Mouse (Mus musculus) liver, embryonic 16.5 days (tissue): Measurements from ENCODE around the gene Ddo. TPM values are rescaled to one million over a fixed set of nuclear protein-coding genes. Genes with fewer than 3 reads are reported as not detected.

ENCODE experiments used
- ATAC-seq: fragments of 200-750 bp; cut with Nextera tagmentation; 2 replicates; pipeline ENCODE4 v1.8.0; 2017; ENCODE audit warnings: low read depth, mild to moderate bottlenecking, moderate number of reproducible peaks, moderate library complexity
- H3K27ac ChIP-seq: fragments of 300-500 bp; sonication (generic); 2 replicates; pipeline ENCODE4 v1.5.1; 2014; ENCODE audit warnings: mild to moderate bottlenecking, low read length
- H3K27me3 ChIP-seq: fragments of 300-500 bp; sonication (generic); 2 replicates; pipeline ENCODE4 v1.6.1; 2014; ENCODE audit warnings: low read depth, low read length, mixed read lengths; ENCODE audit not compliant: control insufficient read depth, insufficient read depth
- H3K36me3 ChIP-seq: fragments of 300-500 bp; sonication (generic); 2 replicates; pipeline ENCODE4 v1.6.1; 2014; ENCODE audit warnings: mild to moderate bottlenecking; ENCODE audit not compliant: control insufficient read depth, insufficient read depth
- H3K4me1 ChIP-seq: fragments of 300-500 bp; sonication (generic); 2 replicates; pipeline ENCODE4 v1.6.1; 2014; ENCODE audit warnings: low read depth, low read length, mixed read lengths; ENCODE audit not compliant: control insufficient read depth
- H3K4me2 ChIP-seq: fragments of 300-500 bp; sonication (generic); 2 replicates; pipeline ENCODE4 v1.6.1; 2014; ENCODE audit warnings: low read depth, low read length, mixed read lengths
- H3K4me3 ChIP-seq: fragments of 300-500 bp; sonication (generic); 2 replicates; pipeline ENCODE4 v1.5.1; 2014; ENCODE audit warnings: low read depth, mild to moderate bottlenecking, low read length
- H3K9ac ChIP-seq: fragments of 300-500 bp; sonication (generic); 2 replicates; pipeline ENCODE4 v1.6.1; 2014; ENCODE audit warnings: low read depth, low read length
- H3K9me3 ChIP-seq: fragments of 300-500 bp; sonication (generic); replicated peaks from 2 replicates; pipeline ENCODE4 v1.6.1; 2016; ENCODE audit warnings: low read length; ENCODE audit not compliant: control insufficient read depth
- WGBS: fragments of 180-500 bp; shearing (Covaris S2); extraction: QIAGEN DNeasy Blood & Tissue Kit; methylation state at CpG from one replicate; pipeline ENCODE4 v1.1.7; 2014; ENCODE audit not compliant: insufficient replicate concordance; 5-methylcytosine and 5-hydroxymethylcytosine counted together
- polyA plus RNA-seq: library from polyadenylated mRNA; unstranded; fragments of >200 nt; fragmentation: Nextera tagmentation; extraction: Ambion mirVana; gene quantifications from 2 replicates; pipeline ENCODE4 v1.2.1, GENCODE M21; 2015

Gene Ddo
- polyA plus RNA-seq, 1 experiment from 2014 or later, result 0.13 TPM

GRCm38 (mm10) chr10:40645346-40645745 is 15.5 kb downstream of the Ddo start:
- H3K4me1 ChIP-seq, result no peaks in the 10 kb centered on the region
- H3K4me2 ChIP-seq, result no peak overlapping the region
- H3K9me3 ChIP-seq, result no peaks in the 10 kb centered on the region
- no peak overlapping the region for H3K4me3 ChIP-seq
- H3K36me3 ChIP-seq, result no peaks in the 10 kb centered on the region
- ATAC-seq, result no peak
- H3K27ac ChIP-seq, result no peak overlapping the region
- H3K27me3 ChIP-seq, result no peaks in the 10 kb centered on the region
- no peak overlapping the region for H3K9ac ChIP-seq
- WGBS, result 54% methylated on average over 1 of the region's 1 CpGs

- Histone ChIP-seq H3K4me1 (no peaks in the 10 kb centered on the region), H3K4me3 (no peak overlapping the region), H3K9ac (no peak overlapping the region), H3K36me3 (no peaks in the 10 kb centered on the region), H3K9me3 (no peaks in the 10 kb centered on the region), H3K27me3 (no peaks in the 10 kb centered on the region), H3K4me2 (no peak overlapping the region), H3K27ac (no peak overlapping the region)
- ATAC-seq, result no peak
- 69% methylated on average over 12 of the region's 12 CpGs for WGBS
Measured at GRCm38 (mm10) chr10:40648776-40649175, 19.0 kb downstream of the Ddo start.

DNA sequence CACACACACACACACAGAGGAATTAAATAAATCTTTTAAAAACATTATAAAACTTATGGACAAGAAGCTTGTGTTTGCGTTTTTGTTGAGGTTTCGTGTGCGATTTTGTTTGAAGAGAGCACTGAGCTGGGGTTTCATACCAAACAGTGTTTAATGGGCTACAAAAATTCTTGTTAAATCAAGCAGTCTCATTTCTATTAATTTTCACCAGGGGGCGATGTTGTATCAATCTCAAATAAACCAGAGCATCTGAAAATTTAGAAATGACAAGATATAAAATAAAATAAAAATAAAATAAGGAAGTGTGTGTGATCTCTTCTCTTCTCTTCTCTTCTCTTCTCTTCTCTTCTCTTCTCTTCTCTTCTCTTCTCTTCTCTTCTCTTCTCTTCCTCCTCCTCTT is 19.8 kb downstream of the Ddo start:
- H3K4me2 ChIP-seq, result no peak overlapping the region
- H3K4me3 ChIP-seq, result no peak overlapping the region
- H3K27me3 ChIP-seq, result no peaks in the 10 kb centered on the region
- WGBS, result 20% methylated on average over 4 of the region's 4 CpGs
- no peak overlapping the region for H3K27ac ChIP-seq
- H3K9ac ChIP-seq, result no peak overlapping the region
- no peaks in the 10 kb centered on the region for H3K36me3 ChIP-seq
- no peaks in the 10 kb centered on the region for H3K4me1 ChIP-seq
- no peak for ATAC-seq
- no peaks in the 10 kb centered on the region for H3K9me3 ChIP-seq

- no peaks in the 10 kb centered on the region for H3K27me3 ChIP-seq
- H3K4me1 ChIP-seq, result no peaks in the 10 kb centered on the region
- no peak overlapping the region for H3K9ac ChIP-seq
- ATAC-seq, result no peak
- 51% methylated on average over 2 of the region's 2 CpGs for WGBS
- no peak overlapping the region for H3K4me2 ChIP-seq
- H3K27ac ChIP-seq, result no peak overlapping the region
- no peaks in the 10 kb centered on the region for H3K36me3 ChIP-seq
- no peak overlapping the region for H3K4me3 ChIP-seq
- no peaks in the 10 kb centered on the region for H3K9me3 ChIP-seq
Measured at GRCm38 (mm10) chr10:40651676-40652075, 21.9 kb downstream of the Ddo start.

DNA sequence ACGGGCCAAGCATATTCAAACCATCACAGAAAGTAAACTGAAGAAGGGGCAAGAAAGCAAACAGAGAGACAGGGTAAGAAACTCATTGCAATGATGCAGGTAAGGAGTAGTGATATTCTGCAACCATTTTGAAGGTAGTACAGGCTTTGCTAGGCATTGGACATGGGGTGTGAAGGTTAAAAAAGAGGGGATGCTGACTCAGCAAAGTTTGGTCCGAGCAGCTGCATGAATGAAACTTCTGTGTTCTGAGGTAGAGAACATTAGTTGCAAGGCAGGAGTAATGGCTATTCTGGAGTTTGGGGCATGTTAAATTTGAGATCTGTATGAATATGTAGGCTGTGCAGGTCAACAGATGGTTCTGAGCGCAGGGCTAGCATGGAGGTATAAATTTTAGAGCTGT is 35.5 kb downstream of the Ddo start:
- WGBS, result 56% methylated on average over 3 of the region's 3 CpGs
- Histone ChIP-seq H3K9me3 (no peaks in the 10 kb centered on the region), H3K27ac (no peak overlapping the region), H3K4me3 (no peak overlapping the region), H3K36me3 (no peaks in the 10 kb centered on the region), H3K4me2 (no peak overlapping the region), H3K4me1 (no peaks in the 10 kb centered on the region), H3K9ac (no peak overlapping the region), H3K27me3 (no peaks in the 10 kb centered on the region)
- no peak for ATAC-seq

DNA sequence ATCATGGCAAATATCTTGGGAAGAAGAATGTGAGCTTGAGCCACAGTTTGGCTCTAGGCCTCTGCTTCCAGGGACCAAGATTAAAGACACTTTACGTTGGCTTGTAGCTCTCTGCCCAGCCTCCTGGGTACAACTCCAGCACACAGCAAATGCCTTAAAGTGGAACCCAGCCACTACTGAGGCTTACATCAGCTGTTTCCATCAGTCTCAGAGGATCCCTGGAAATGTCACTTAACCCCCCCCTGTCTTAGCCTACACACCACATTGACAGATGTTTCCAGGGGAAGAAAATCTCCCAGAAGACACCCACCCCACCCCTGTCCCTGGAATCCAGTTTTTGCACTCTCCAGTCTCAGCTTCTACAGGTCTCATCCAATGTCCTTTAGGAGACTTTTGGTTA is 37.1 kb downstream of the Ddo start:
- Histone ChIP-seq H3K9me3 (no peaks in the 10 kb centered on the region), H3K36me3 (no peaks in the 10 kb centered on the region), H3K4me1 (no peaks in the 10 kb centered on the region), H3K27me3 (no peaks in the 10 kb centered on the region), H3K4me2 (no peak overlapping the region), H3K4me3 (no peak overlapping the region), H3K27ac (no peak overlapping the region), H3K9ac (no peak overlapping the region)
- 67% methylated on average over 1 of the region's 1 CpGs for WGBS
- no peak for ATAC-seq

DNA sequence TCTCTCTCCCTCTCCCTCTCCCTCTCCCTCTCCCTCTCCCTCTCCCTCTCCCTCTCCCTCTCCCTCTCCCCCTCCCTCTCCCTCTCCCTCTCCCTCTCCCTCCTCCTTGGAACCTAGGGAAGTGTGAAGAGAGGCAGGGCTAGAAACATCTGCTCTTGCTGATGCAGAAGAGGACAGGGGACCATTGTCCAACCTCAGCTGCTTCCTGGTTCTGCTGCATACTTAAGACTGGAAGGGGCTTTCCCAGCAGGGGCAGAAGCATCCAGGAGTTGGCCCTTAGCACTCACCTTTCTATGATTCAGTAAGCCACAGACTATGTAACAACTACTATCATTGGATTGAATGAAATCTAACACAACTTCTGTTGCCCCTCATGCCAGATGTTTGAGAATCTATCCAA is 38.8 kb downstream of the Ddo start:
- H3K4me1 ChIP-seq, result no peaks in the 10 kb centered on the region
- H3K27ac ChIP-seq, result no peak overlapping the region
- H3K9me3 ChIP-seq, result no peaks in the 10 kb centered on the region
- H3K36me3 ChIP-seq, result no peaks in the 10 kb centered on the region
- H3K4me3 ChIP-seq, result no peak overlapping the region
- H3K4me2 ChIP-seq, result no peak overlapping the region
- no peaks in the 10 kb centered on the region for H3K27me3 ChIP-seq
- ATAC-seq, result no peak
- no peak overlapping the region for H3K9ac ChIP-seq

DNA sequence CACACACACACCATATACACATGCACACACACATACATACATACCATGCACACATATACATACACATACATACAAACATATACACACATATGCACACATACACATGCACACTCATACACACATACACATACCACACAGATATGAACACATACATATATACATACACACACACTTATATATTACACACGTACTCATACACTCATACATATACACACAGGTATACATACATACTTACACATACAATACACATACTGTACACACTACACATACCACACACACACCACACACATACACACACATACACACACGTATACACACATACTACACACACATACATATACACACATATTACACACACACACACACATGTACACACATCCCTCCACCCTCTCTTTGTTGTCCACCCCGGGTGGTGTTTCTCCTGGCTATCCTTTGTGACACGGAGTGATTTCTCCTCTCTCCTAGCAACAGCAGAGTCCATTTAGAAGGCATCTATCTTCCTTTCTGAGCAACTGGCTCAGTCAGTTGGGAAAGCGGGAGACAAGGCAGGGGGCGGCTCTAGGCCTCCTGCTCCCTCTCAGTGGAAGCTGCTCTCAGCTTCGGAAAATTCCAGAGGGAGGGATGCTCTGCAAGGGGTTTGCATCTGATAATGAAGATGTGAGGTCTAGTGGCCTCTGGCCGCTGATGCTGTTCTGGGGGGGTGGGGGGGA is 42.9 kb downstream of the Ddo start:
- no peak for ATAC-seq
- Histone ChIP-seq H3K9ac (no peak overlapping the region), H3K27ac (no peak overlapping the region), H3K36me3 (no peaks in the 10 kb centered on the region), H3K4me2 (no peak overlapping the region), H3K4me3 (no peak overlapping the region), H3K27me3 (peaks cover 2% of the 10 kb centered on the region; the same call in 1 of the 2 replicates), H3K4me1 (no peaks in the 10 kb centered on the region), H3K9me3 (no peaks in the 10 kb centered on the region)
- 58% methylated on average over 8 of the region's 8 CpGs for WGBS

- H3K27ac ChIP-seq, result no peak overlapping the region
- no peak overlapping the region for H3K9ac ChIP-seq
- H3K4me2 ChIP-seq, result no peak overlapping the region
- ATAC-seq, result no peak
- whole genome bisulfite sequencing, result 47% methylated on average over 7 of the region's 7 CpGs
- peaks cover 2% of the 10 kb centered on the region; the same call in 1 of the 2 replicates for H3K27me3 ChIP-seq
- H3K4me1 ChIP-seq, result no peaks in the 10 kb centered on the region
- no peaks in the 10 kb centered on the region for H3K9me3 ChIP-seq
- no peak overlapping the region for H3K4me3 ChIP-seq
- H3K36me3 ChIP-seq, result no peaks in the 10 kb centered on the region
Measured at GRCm38 (mm10) chr10:40673297-40673665, 43.5 kb downstream of the Ddo start.
